Mouse (Mus musculus): ENCODE data around the gene Slc39a12.

DNA sequence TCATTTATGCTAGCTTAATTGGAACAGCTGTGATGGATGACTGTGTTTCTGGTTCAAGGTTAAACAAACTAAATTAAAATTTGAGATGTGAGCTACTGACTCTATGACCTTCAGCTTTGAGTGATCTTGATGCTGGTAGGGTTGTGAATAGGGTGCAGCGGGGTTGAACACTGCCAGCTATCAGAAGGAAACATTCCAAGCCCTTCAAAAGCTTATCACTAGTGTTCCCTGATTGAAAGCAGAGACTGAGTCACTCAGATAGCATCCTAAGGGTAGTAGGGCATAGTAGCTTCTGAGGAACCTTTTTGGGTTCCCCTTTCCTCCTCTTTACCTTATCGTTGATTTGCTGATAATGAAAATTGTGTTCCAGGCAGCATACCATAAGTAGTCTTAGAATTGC, 108.0 kb downstream of the Slc39a12 start:
- TF ChIP-seq CTCF (IDR thresholded peaks at IDR 0.05; ENCODE audit: borderline replicate concordance, control insufficient read depth, extremely low read depth, insufficient read depth, low read length, poor library complexity) (no peak), POLR2A (IDR thresholded peaks at IDR 0.05; ENCODE audit: control insufficient read depth, extremely low read depth, insufficient read depth, low read length, poor library complexity) (no peak)
